Mouse (Mus musculus) hindbrain, embryonic 10.5 days (tissue): ENCODE data around the gene Mfsd4b1. TPM values are rescaled to one million over a fixed set of nuclear protein-coding genes. Genes with fewer than 3 reads are reported as not detected.
A peak's percentile ranks its signal among the peaks of the same experiment; 100 is the strongest.
"Not testable (repeated sequence)": the region's sequence is repeated elsewhere in the genome, so short reads cannot be mapped to it uniquely, and the experiment has no call there.

Experiments used
- DNase-seq: peaks from one replicate; pipeline ENCODE4 v3.0.0-alpha.2; 2017; ENCODE audit warnings: low spot score
- H3K27ac ChIP-seq: fragments of 300-500 bp; sonication (generic); 2 replicates; pipeline ENCODE4 v1.5.1; 2016; ENCODE audit warnings: mild to moderate bottlenecking, moderate library complexity
- H3K27me3 ChIP-seq: fragments of 300-500 bp; sonication (generic); 2 replicates; pipeline ENCODE4 v1.6.1; 2016; ENCODE audit warnings: mild to moderate bottlenecking; ENCODE audit not compliant: poor library complexity, insufficient read depth, severe bottlenecking
- H3K36me3 ChIP-seq: fragments of 300-500 bp; sonication (generic); 2 replicates; pipeline ENCODE4 v1.6.1; 2016; ENCODE audit warnings: mild to moderate bottlenecking, moderate library complexity
- H3K4me1 ChIP-seq: fragments of 300-500 bp; sonication (generic); replicated peaks from 2 replicates; pipeline ENCODE4 v1.6.1; 2016; ENCODE audit warnings: mild to moderate bottlenecking
- H3K4me3 ChIP-seq: fragments of 300-500 bp; sonication (generic); 2 replicates; pipeline ENCODE4 v1.5.1; 2016; ENCODE audit warnings: mild to moderate bottlenecking, moderate library complexity
- H3K9me3 ChIP-seq: fragments of 300-500 bp; sonication (generic); 2 replicates; pipeline ENCODE4 v1.6.1; 2016; ENCODE audit warnings: mild to moderate bottlenecking, moderate library complexity
- WGBS: fragments of 180-500 bp; shearing (Covaris S2); methylation state at CpG from one replicate; pipeline ENCODE4 v1.1.7; 2016; 5-methylcytosine and 5-hydroxymethylcytosine counted together
- polyA plus RNA-seq: library from polyadenylated mRNA; unstranded; fragments of >200 nt; fragmentation: Nextera tagmentation; extraction: Ambion mirVana; gene quantifications from 2 replicates; pipeline ENCODE4 v1.2.1, GENCODE M21; 2016

Mfsd4b1 gene
- polyA plus RNA-seq, 1 experiment from 2014 or later: not detected

- H3K4me1 ChIP-seq: peaks cover 17% of the 10 kb centered on the region
- DNase-seq: no peak
- H3K27me3 ChIP-seq: peaks cover 21% of the 10 kb centered on the region
- H3K4me3 ChIP-seq: no peak overlapping the region
- peaks cover 5% of the 10 kb centered on the region; the same call in 1 of the 2 replicates for H3K9me3 ChIP-seq
- H3K27ac ChIP-seq: no peak overlapping the region
- no peaks in the 10 kb centered on the region for H3K36me3 ChIP-seq
- WGBS: 92% methylated on average over 5 of the region's 5 CpGs
Observed at GRCm38 (mm10) chr10:40026546-40026945, 1.5 kb upstream of the Mfsd4b1 start.

GRCm38 (mm10) chr10:40025560-40025959, 492 bp upstream of the Mfsd4b1 start:
- peak overlapping the region; percentile 84 for H3K27ac ChIP-seq
- H3K27me3 ChIP-seq: peaks cover 22% of the 10 kb centered on the region
- H3K36me3 ChIP-seq: no peaks in the 10 kb centered on the region
- peaks cover 17% of the 10 kb centered on the region for H3K4me1 ChIP-seq
- WGBS: 66% methylated on average over 8 of the region's 8 CpGs
- peak overlapping the region; percentile 70 for H3K4me3 ChIP-seq
- DNase-seq: no peak
- peaks cover 5% of the 10 kb centered on the region; the same call in 1 of the 2 replicates for H3K9me3 ChIP-seq

GRCm38 (mm10) chr10:40020401-40020800, 4.7 kb downstream of the Mfsd4b1 start:
- H3K27ac ChIP-seq: no peak overlapping the region
- 65% methylated on average over 2 of the region's 2 CpGs for WGBS
- no peak for DNase-seq
- no peaks in the 10 kb centered on the region for H3K9me3 ChIP-seq
- H3K27me3 ChIP-seq: peaks cover 25% of the 10 kb centered on the region
- no peak overlapping the region for H3K4me3 ChIP-seq
- H3K4me1 ChIP-seq: peaks cover 15% of the 10 kb centered on the region
- no peaks in the 10 kb centered on the region for H3K36me3 ChIP-seq

GRCm38 (mm10) chr10:40019492-40019891, 5.6 kb downstream of the Mfsd4b1 start:
- Histone ChIP-seq H3K36me3 (no peaks in the 10 kb centered on the region), H3K27me3 (peaks cover 25% of the 10 kb centered on the region), H3K4me1 (peaks cover 6% of the 10 kb centered on the region), H3K4me3 (no peak overlapping the region), H3K27ac (no peak overlapping the region), H3K9me3 (no peaks in the 10 kb centered on the region)
- no peak for DNase-seq
- WGBS: 72% methylated on average over 3 of the region's 3 CpGs

GRCm38 (mm10) chr10:40018261-40018860, 6.7 kb downstream of the Mfsd4b1 start:
- Histone ChIP-seq H3K27me3 (peaks cover 13% of the 10 kb centered on the region), H3K4me3 (no peak overlapping the region), H3K27ac (no peak overlapping the region), H3K9me3 (0 out of 2 replicates have a peak, but pooled peaks cover 4% of the 10 kb centered on the region), H3K4me1 (no peaks in the 10 kb centered on the region), H3K36me3 (no peaks in the 10 kb centered on the region)
- DNase-seq: no peak
- 90% methylated on average over 5 of the region's 5 CpGs for WGBS

- 81% methylated on average over 11 of the region's 11 CpGs for WGBS
- H3K4me1 ChIP-seq: peaks cover 7% of the 10 kb centered on the region; the same call in 1 of the 2 replicates
- no peaks in the 10 kb centered on the region for H3K27me3 ChIP-seq
- DNase-seq: no peak
- H3K27ac ChIP-seq: no peak overlapping the region
- no peaks in the 10 kb centered on the region for H3K36me3 ChIP-seq
- H3K9me3 ChIP-seq: 0 out of 2 replicates have a peak, but pooled peaks cover 4% of the 10 kb centered on the region
- H3K4me3 ChIP-seq: no peak overlapping the region
Observed at GRCm38 (mm10) chr10:40009591-40009990, 15.5 kb downstream of the Mfsd4b1 start.

- not testable (repeated sequence) for H3K27me3 ChIP-seq, H3K36me3 ChIP-seq, H3K4me3 ChIP-seq, H3K27ac ChIP-seq, H3K4me1 ChIP-seq, DNase-seq, H3K9me3 ChIP-seq
- 78% methylated on average over 4 of the region's 4 CpGs for WGBS
Observed at GRCm38 (mm10) chr10:40008847-40009246, 16.2 kb downstream of the Mfsd4b1 start.

GRCm38 (mm10) chr10:40007953-40008352, 17.1 kb downstream of the Mfsd4b1 start:
- Histone ChIP-seq H3K4me1 (peaks cover 7% of the 10 kb centered on the region; the same call in 1 of the 2 replicates), H3K36me3 (no peaks in the 10 kb centered on the region), H3K27ac (no peak overlapping the region), H3K4me3 (no peak overlapping the region), H3K27me3 (no peaks in the 10 kb centered on the region), H3K9me3 (no peaks in the 10 kb centered on the region)
- 90% methylated on average over 4 of the region's 4 CpGs for WGBS
- DNase-seq: no peak

- WGBS: 48% methylated on average over 10 of the region's 10 CpGs
- no peak overlapping the region for H3K4me3 ChIP-seq
- peak; percentile 46 for DNase-seq
Observed at GRCm38 (mm10) chr10:40006963-40007362, 18.1 kb downstream of the Mfsd4b1 start.

GRCm38 (mm10) chr10:40000746-40001145, 24.3 kb downstream of the Mfsd4b1 start:
- no peak for DNase-seq
- Histone ChIP-seq H3K4me3 (no peak overlapping the region), H3K27ac (no peak overlapping the region), H3K9me3 (no peaks in the 10 kb centered on the region), H3K4me1 (no peaks in the 10 kb centered on the region), H3K36me3 (no peaks in the 10 kb centered on the region), H3K27me3 (no peaks in the 10 kb centered on the region)
- WGBS: 94% methylated on average over 2 of the region's 2 CpGs

More at GRCm38 (mm10) chr10:40006963-40007362, 18.1 kb downstream of the Mfsd4b1 start:
- Histone ChIP-seq H3K9me3 (no peaks in the 10 kb centered on the region), H3K4me1 (peaks cover 7% of the 10 kb centered on the region; the same call in 1 of the 2 replicates), H3K36me3 (no peaks in the 10 kb centered on the region), H3K27me3 (no peaks in the 10 kb centered on the region), H3K27ac (no peak overlapping the region)

GRCm38 (mm10) chr10:39991155-39991554, 33.9 kb downstream of the Mfsd4b1 start:
- no peaks in the 10 kb centered on the region for H3K27me3 ChIP-seq
- 75% methylated on average over 4 of the region's 4 CpGs for WGBS
- DNase-seq: no peak
- H3K4me1 ChIP-seq: no peaks in the 10 kb centered on the region
- H3K27ac ChIP-seq: no peak overlapping the region
- no peaks in the 10 kb centered on the region for H3K36me3 ChIP-seq
- H3K4me3 ChIP-seq: no peak overlapping the region
- peaks cover 11% of the 10 kb centered on the region; the same call in 1 of the 2 replicates for H3K9me3 ChIP-seq

- Histone ChIP-seq H3K4me1 (no peaks in the 10 kb centered on the region), H3K27ac (no peak within 1 kb of the TSS), H3K4me3 (no peak within 1 kb of the TSS), H3K9me3 (no peaks in the 10 kb centered on the region), H3K36me3 (no peaks in the 10 kb centered on the region), H3K27me3 (no peaks in the 10 kb centered on the region)
- WGBS: 92% methylated on average over 12 of the region's 12 CpGs
- DNase-seq: no peak
Observed at GRCm38 (mm10) chr10:39986466-39986865, 38.6 kb downstream of the Mfsd4b1 start, which contains the start of gene Mfsd4b5. Mfsd4b5 (minus strand) TSS chr10:39986646.

GRCm38 (mm10) chr10:39982604-39983003, 42.5 kb downstream of the Mfsd4b1 start:
- DNase-seq: no peak
- Histone ChIP-seq H3K27ac (no peak overlapping the region), H3K36me3 (no peaks in the 10 kb centered on the region), H3K27me3 (no peaks in the 10 kb centered on the region), H3K9me3 (peaks cover 8% of the 10 kb centered on the region), H3K4me1 (no peaks in the 10 kb centered on the region), H3K4me3 (no peak overlapping the region)
- WGBS: 80% methylated on average over 5 of the region's 5 CpGs
